Mouse (Mus musculus) B cell, adult 67 days (primary cell): ENCODE results near the gene Smg5. TPM values are rescaled to one million over a fixed set of nuclear protein-coding genes. Genes with fewer than 3 reads are reported as not detected.

ENCODE experiments used
- total RNA-seq, 2 experiments: library from RNA; stranded (reverse); gene quantifications; 4 replicates each; pipeline ENCODE4 v1.2.4; 2023

Gene Smg5
- total RNA-seq = 100 to 1,000 TPM; 144 TPM

GRCm38 (mm10) chr3:88336058-88337013, at the start of gene Smg5, which contains the start of gene Tmem79:
Gene Smg5, plus strand, starts transcription at chr3:88336260.
Gene Tmem79, minus strand, starts transcription at chr3:88336148.

GRCm38 (mm10) chr3:88287110-88287509, 49.0 kb upstream of the Smg5 start, which contains the start of gene Gm38392:
Gene Gm38392, minus strand, starts transcription at chr3:88287210.

GRCm38 (mm10) chr3:88296561-88297318, 39.3 kb upstream of the Smg5 start, which contains the start of the genes Tsacc and Cct3:
Gene Tsacc, minus strand, starts transcription at chr3:88296999.
Gene Cct3, plus strand, starts transcription at chr3:88297116.

GRCm38 (mm10) chr3:88324951-88325405, 11.1 kb upstream of the Smg5 start, which contains the start of gene Glmp:
Gene Glmp, plus strand, starts transcription at chr3:88325023.

GRCm38 (mm10) chr3:88364337-88364736, 28.3 kb downstream of the Smg5 start, which contains the start of gene Paqr6:
Gene Paqr6, plus strand, starts transcription at chr3:88364584.

GRCm38 (mm10) chr3:88372643-88373042, 36.6 kb downstream of the Smg5 start, which contains the start of gene Bglap3:
Gene Bglap3, minus strand, starts transcription at chr3:88372743.

GRCm38 (mm10) chr3:88378599-88378998, 42.5 kb downstream of the Smg5 start, which contains the start of gene Bglap2:
Gene Bglap2, minus strand, starts transcription at chr3:88378699.

GRCm38 (mm10) chr3:88384364-88384763, 48.3 kb downstream of the Smg5 start, which contains the start of gene Bglap:
Gene Bglap, minus strand, starts transcription at chr3:88384464.

GRCm38 (mm10) chr3:88409741-88410644, 73.9 kb downstream of the Smg5 start, which contains the start of gene Pmf1:
Gene Pmf1, minus strand, starts transcription at chr3:88410331.

Other genes with a start within 250 kb of the Smg5 start
- gene Mef2d, start 193.9 kb upstream of the Smg5 start, total RNA-seq = 100 to 1,000 TPM; 280 to 371 TPM
- not detected for gene Rhbg, start 81.6 kb upstream of the Smg5 start, total RNA-seq
- under 1 TPM in 1 of 2 experiments, not detected in 1; 0.47 TPM for gene Gm38392, start 49.0 kb upstream of the Smg5 start, total RNA-seq
- 1 to 10 TPM; 4.0 to 6.8 TPM for gene Tsacc, start 39.3 kb upstream of the Smg5 start, total RNA-seq
- gene Cct3, start 39.1 kb upstream of the Smg5 start, total RNA-seq = 100 to 1,000 TPM; 160 to 212 TPM
- 100 to 1,000 TPM; 123 to 143 TPM for gene Glmp, start 11.2 kb upstream of the Smg5 start, total RNA-seq
- gene Tmem79, start 112 bp upstream of the Smg5 start, total RNA-seq = 1 to 10 TPM in 1 of 2 experiments, under 1 TPM in 1; 0.42 to 1.2 TPM
- gene Paqr6, start 28.3 kb downstream of the Smg5 start, total RNA-seq = 1 to 10 TPM; 3.7 to 4.6 TPM
- 1 to 10 TPM in 1 of 2 experiments, not detected in 1; 1.7 TPM for gene Bglap3, start 36.5 kb downstream of the Smg5 start, total RNA-seq
- not detected for gene Bglap2, start 42.4 kb downstream of the Smg5 start, total RNA-seq
- gene Bglap, start 48.2 kb downstream of the Smg5 start, total RNA-seq = not detected
- gene Pmf1, start 74.1 kb downstream of the Smg5 start, total RNA-seq = 10 to 100 TPM; 52.3 to 62.4 TPM
- 10 to 100 TPM; 15.1 to 18.4 TPM for gene Slc25a44, start 88.9 kb downstream of the Smg5 start, total RNA-seq
- 1 to 10 TPM; 1.8 to 3.5 TPM for gene Sema4a, start 124.9 kb downstream of the Smg5 start, total RNA-seq
- 1 to 10 TPM; 2.7 to 8.9 TPM for gene Lmna, start 173.7 kb downstream of the Smg5 start, total RNA-seq
- gene Mex3a, start 196.1 kb downstream of the Smg5 start, total RNA-seq = 1 to 10 TPM; 1.1 to 1.4 TPM
- 1 to 10 TPM; 1.1 to 2.7 TPM for gene Rab25, start 212.0 kb downstream of the Smg5 start, total RNA-seq
- 100 to 1,000 TPM in 1 of 2 experiments, 10 to 100 TPM in 1; 84.6 to 103 TPM for gene Lamtor2, start 216.8 kb downstream of the Smg5 start, total RNA-seq
- gene Ubqln4, start 217.5 kb downstream of the Smg5 start, total RNA-seq = 10 to 100 TPM; 48.4 to 50.3 TPM
- 10 to 100 TPM; 70.8 to 73.9 TPM for gene Ssr2, start 239.6 kb downstream of the Smg5 start, total RNA-seq